In the genomic region with DNA sequence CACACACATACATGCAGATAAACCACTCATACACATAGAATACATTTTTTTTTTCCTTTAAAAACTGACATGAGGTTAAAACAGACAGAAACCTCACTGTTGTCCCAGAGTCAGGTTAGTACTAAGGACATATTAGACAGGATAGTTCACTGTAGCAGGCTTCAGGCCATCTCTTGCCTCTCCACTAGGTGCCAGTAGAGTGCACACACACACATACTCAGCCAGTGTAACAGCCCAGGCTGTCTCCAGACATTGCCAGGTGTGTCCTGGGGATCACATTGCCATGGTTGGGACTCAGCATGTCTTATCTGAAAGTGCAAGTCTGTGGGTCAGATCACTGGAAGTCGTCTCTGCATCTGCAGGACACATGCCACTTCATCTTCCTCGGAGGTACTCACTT, we compare ENCODE assay signal across 9 mouse cellular contexts. TPM values are rescaled to one million over a fixed set of nuclear protein-coding genes. Genes with fewer than 3 reads are reported as not detected.
A peak's percentile ranks its signal among the peaks of the same experiment; 100 is the strongest.
DNase-seq lines count a peak whose midpoint lies in the region; ATAC-seq and TF ChIP-seq lines count a peak whose summit lies in the region.
"Had no signal": no experiment of that assay in that cellular context is flagged by ENCODE, and none has a peak within 500 bp of the region (broad histone marks: within the 10 kb centered on the region; RNA-seq: fewer than 3 reads in every experiment).

No protein-coding gene starts in this region.

- peak; percentile 60 for DNase-seq in adrenal gland, postnatal 10 days
- DNase-seq in adrenal gland, adult 18-20 months (ENCODE audit: low spot score in 2 of 2) = no peak
- DNase-seq in spleen, adult 12 weeks (ENCODE audit: low spot score) = peak; percentile 39
- DNase-seq in spleen, adult 18-20 months = no peak
- peak; percentile 61 for DNase-seq in lung, embryonic 14.5 days

- H3K4me2 ChIP-seq in kidney, embryonic 14.5 days (replicated peaks; ENCODE audit: low read depth, low read length) = no peak overlapping the region
- H3K4me2 ChIP-seq in lung, embryonic 14.5 days = no peak overlapping the region
- no peak overlapping the region for H3K4me2 ChIP-seq in stomach, embryonic 14.5 days (replicated peaks; ENCODE audit: low read depth, low read length)

- H3K27me3 ChIP-seq in kidney, embryonic 14.5 days (ENCODE audit: control insufficient read depth, insufficient read depth, low read length) = no peaks in the 10 kb centered on the region
- H3K27me3 ChIP-seq in lung, embryonic 14.5 days (ENCODE audit: insufficient read depth, low read length) = no peaks in the 10 kb centered on the region
- H3K27me3 ChIP-seq in stomach, embryonic 14.5 days (ENCODE audit: control insufficient read depth, insufficient read depth, low read length) = no peaks in the 10 kb centered on the region

- no peak overlapping the region for H3K9ac ChIP-seq in kidney, embryonic 14.5 days (ENCODE audit: low read depth, low read length)
- H3K9ac ChIP-seq in lung, embryonic 14.5 days = no peak overlapping the region
- H3K9ac ChIP-seq in stomach, embryonic 14.5 days (replicated peaks; ENCODE audit: low read depth, low read length) = no peak overlapping the region

- 75% methylated on average over 2 of the region's 2 CpGs for WGBS in kidney, embryonic 14.5 days
- 71% methylated on average over 2 of the region's 2 CpGs for WGBS in lung, embryonic 14.5 days
- WGBS in stomach, embryonic 14.5 days = 73% methylated on average over 2 of the region's 2 CpGs

- H3K27ac ChIP-seq in kidney, embryonic 14.5 days (ENCODE audit: low read depth, low read length) = no peak overlapping the region
- no peak overlapping the region for H3K27ac ChIP-seq in lung, embryonic 14.5 days (ENCODE audit: low read depth)
- no peak overlapping the region for H3K27ac ChIP-seq in stomach, embryonic 14.5 days (ENCODE audit: low read length)

- peak; percentile 95 for ATAC-seq in erythroid progenitor cell, adult 5-6 weeks (replicated peaks; ENCODE audit: low FRiP score, poor library complexity, severe bottlenecking)
- peak; percentile 73; the same call in 1 of the 2 replicates for ATAC-seq in kidney, embryonic 14.5 days (ENCODE audit: low FRiP score, low TSS enrichment)
- peak; percentile 85; the same call in 1 of the 2 replicates for ATAC-seq in lung, embryonic 14.5 days (ENCODE audit: insufficient read depth)
- peak; percentile 71; the same call in 1 of the 2 replicates for ATAC-seq in stomach, embryonic 14.5 days (ENCODE audit: insufficient number of reproducible peaks, insufficient read depth, low FRiP score, low read depth)

- peak; percentile 77 for TF ChIP-seq CTCF in lung, embryonic 14.5 days (IDR thresholded peaks at IDR 0.05; ENCODE audit: low read depth)

- H3K9me3 ChIP-seq in kidney, embryonic 14.5 days (ENCODE audit: control insufficient read depth, low read length) = no peaks in the 10 kb centered on the region
- no peaks in the 10 kb centered on the region for H3K9me3 ChIP-seq in lung, embryonic 14.5 days (ENCODE audit: low read depth, low read length)
- no peaks in the 10 kb centered on the region for H3K9me3 ChIP-seq in stomach, embryonic 14.5 days (ENCODE audit: control insufficient read depth, low read depth, low read length)

- peaks cover under 1% of the 10 kb centered on the region; the same call in 1 of the 2 replicates for H3K4me1 ChIP-seq in kidney, embryonic 14.5 days (ENCODE audit: control insufficient read depth, insufficient read depth, low read length)
- H3K4me1 ChIP-seq in lung, embryonic 14.5 days (ENCODE audit: insufficient read depth) = no peaks in the 10 kb centered on the region
- peaks cover under 1% of the 10 kb centered on the region; the same call in 1 of the 2 replicates for H3K4me1 ChIP-seq in stomach, embryonic 14.5 days (ENCODE audit: control insufficient read depth, insufficient read depth, low read length)

- no peak overlapping the region for H3K4me3 ChIP-seq in kidney, embryonic 14.5 days (ENCODE audit: low read length)
- H3K4me3 ChIP-seq in lung, embryonic 14.5 days (ENCODE audit: low read depth, low read length) = no peak overlapping the region
- H3K4me3 ChIP-seq in stomach, embryonic 14.5 days (ENCODE audit: low read depth, low read length) = no peak overlapping the region

- peaks cover 70% of the 10 kb centered on the region for H3K36me3 ChIP-seq in kidney, embryonic 14.5 days (ENCODE audit: control insufficient read depth, insufficient read depth, low read length)
- peaks cover 63% of the 10 kb centered on the region for H3K36me3 ChIP-seq in lung, embryonic 14.5 days (ENCODE audit: insufficient read depth)
- H3K36me3 ChIP-seq in stomach, embryonic 14.5 days (ENCODE audit: control insufficient read depth, insufficient read depth, low read length) = peaks cover 48% of the 10 kb centered on the region

RNA-seq across cellular contexts. Expression of a gene that starts 6.3 kb away (rescaled TPM):
- 10 to 100 TPM; 19.0 to 22.4 TPM for total RNA-seq in adrenal gland, postnatal 10 days (2021)
- total RNA-seq in adrenal gland, adult 18-20 months (2021) = 10 to 100 TPM; 16.5 to 20.2 TPM
- total RNA-seq in erythroid progenitor cell, adult 5-6 weeks (2015; ENCODE audit: low replicate concordance) = 6.7 and 11.9 TPM in 2 replicates
- total RNA-seq in erythroid progenitor cell, adult 5-6 weeks (2017; ENCODE audit: low replicate concordance) = 10.9 and 12.5 TPM in 2 replicates
- polyA plus RNA-seq in kidney, embryonic 14.5 days (2014; fragmentation: Nextera tagmentation; extraction: Ambion mirVana) = 11.0 and 13.7 TPM in 2 replicates
- polyA plus RNA-seq in lung, embryonic 14.5 days (2014; fragmentation: Nextera tagmentation; extraction: Ambion mirVana) = 11.7 and 12.3 TPM in 2 replicates
- polyA plus RNA-seq in stomach, embryonic 14.5 days (2014; fragmentation: Nextera tagmentation; extraction: Ambion mirVana) = 12.1 and 12.3 TPM in 2 replicates

RNA-seq across cellular contexts. Expression of a gene that starts 6.4 kb away (rescaled TPM):
- total RNA-seq in adrenal gland, postnatal 10 days (2021) = 10 to 100 TPM; 56.9 to 74.1 TPM
- total RNA-seq in adrenal gland, adult 18-20 months (2021) = 10 to 100 TPM; 57.0 to 57.3 TPM
- 80.1 and 96.9 TPM in 2 replicates for total RNA-seq in erythroid progenitor cell, adult 5-6 weeks (2015; ENCODE audit: low replicate concordance)
- total RNA-seq in erythroid progenitor cell, adult 5-6 weeks (2017; ENCODE audit: low replicate concordance) = 118 and 123 TPM in 2 replicates
- polyA plus RNA-seq in kidney, embryonic 14.5 days (2014; fragmentation: Nextera tagmentation; extraction: Ambion mirVana) = 44.5 and 59.4 TPM in 2 replicates
- polyA plus RNA-seq in lung, embryonic 14.5 days (2014; fragmentation: Nextera tagmentation; extraction: Ambion mirVana) = 51.7 and 52.0 TPM in 2 replicates
- 57.1 and 60.0 TPM in 2 replicates for polyA plus RNA-seq in stomach, embryonic 14.5 days (2014; fragmentation: Nextera tagmentation; extraction: Ambion mirVana)

RNA-seq across cellular contexts. Expression of a gene that starts 28.1 kb away (rescaled TPM):
- total RNA-seq in adrenal gland, postnatal 10 days (2021) = 10 to 100 TPM; 76.8 to 85.6 TPM
- 100 to 1,000 TPM in 1 of 2 experiments, 10 to 100 TPM in 1; 61.8 to 134 TPM for total RNA-seq in adrenal gland, adult 18-20 months (2021)
- 176 and 189 TPM in 2 replicates for total RNA-seq in erythroid progenitor cell, adult 5-6 weeks (2015; ENCODE audit: low replicate concordance)
- total RNA-seq in erythroid progenitor cell, adult 5-6 weeks (2017; ENCODE audit: low replicate concordance) = 200 and 217 TPM in 2 replicates
- polyA plus RNA-seq in kidney, embryonic 14.5 days (2014; fragmentation: Nextera tagmentation; extraction: Ambion mirVana) = 23.1 and 45.2 TPM in 2 replicates
- polyA plus RNA-seq in lung, embryonic 14.5 days (2014; fragmentation: Nextera tagmentation; extraction: Ambion mirVana) = 27.6 and 27.7 TPM in 2 replicates
- polyA plus RNA-seq in stomach, embryonic 14.5 days (2014; fragmentation: Nextera tagmentation; extraction: Ambion mirVana) = 35.3 and 37.0 TPM in 2 replicates

RNA-seq across cellular contexts. Expression of a gene that starts 36.7 kb away (rescaled TPM):
- total RNA-seq in adrenal gland, postnatal 10 days (2021) = not detected
- total RNA-seq in adrenal gland, adult 18-20 months (2021) = not detected
- total RNA-seq in erythroid progenitor cell, adult 5-6 weeks (2015; ENCODE audit: low replicate concordance) = not detected in 2 replicates
- total RNA-seq in erythroid progenitor cell, adult 5-6 weeks (2017; ENCODE audit: low replicate concordance) = not detected in 2 replicates
- not detected in 2 replicates for polyA plus RNA-seq in kidney, embryonic 14.5 days (2014; fragmentation: Nextera tagmentation; extraction: Ambion mirVana)
- polyA plus RNA-seq in lung, embryonic 14.5 days (2014; fragmentation: Nextera tagmentation; extraction: Ambion mirVana) = not detected in 2 replicates
- not detected in 2 replicates for polyA plus RNA-seq in stomach, embryonic 14.5 days (2014; fragmentation: Nextera tagmentation; extraction: Ambion mirVana)
- total RNA-seq: layer of hippocampus, postnatal 25 days had no signal

Comparison
In these comparisons a context has a peak if more than half of its experiments do, and no peak if none do; other contexts are left out.
1. DNase-seq: peak in adrenal gland, postnatal 10 days (single experiment), spleen, adult 12 weeks (single experiment) and lung, embryonic 14.5 days (single experiment); none in adrenal gland, adult 18-20 months (0 of 2) and spleen, adult 18-20 months (0 of 2).
2. Peak in every context shown above with its lines, with median percentiles within 50 percentile points of each other: ATAC-seq.